Mouse (Mus musculus) inflammation-experienced regulatory T-cells (primary cell): ENCODE data around the gene Rps21. TPM values are rescaled to one million over a fixed set of nuclear protein-coding genes. Genes with fewer than 3 reads are reported as not detected.

Source experiments
- polyA plus RNA-seq, 2 experiments: library from polyadenylated mRNA; unstranded; fragments of 100-300 nt; shearing (Covaris generic); gene quantifications; one replicate each; pipeline ENCODE4 v1.2.1; 2017

The Rps21 gene
- 100 to 1,000 TPM; 526 to 537 TPM for polyA plus RNA-seq

GRCm38 (mm10) chr2:180257001-180257521, at the start of gene Rps21:
Gene Rps21 (plus strand): TSS chr2:180257377.

DNA sequence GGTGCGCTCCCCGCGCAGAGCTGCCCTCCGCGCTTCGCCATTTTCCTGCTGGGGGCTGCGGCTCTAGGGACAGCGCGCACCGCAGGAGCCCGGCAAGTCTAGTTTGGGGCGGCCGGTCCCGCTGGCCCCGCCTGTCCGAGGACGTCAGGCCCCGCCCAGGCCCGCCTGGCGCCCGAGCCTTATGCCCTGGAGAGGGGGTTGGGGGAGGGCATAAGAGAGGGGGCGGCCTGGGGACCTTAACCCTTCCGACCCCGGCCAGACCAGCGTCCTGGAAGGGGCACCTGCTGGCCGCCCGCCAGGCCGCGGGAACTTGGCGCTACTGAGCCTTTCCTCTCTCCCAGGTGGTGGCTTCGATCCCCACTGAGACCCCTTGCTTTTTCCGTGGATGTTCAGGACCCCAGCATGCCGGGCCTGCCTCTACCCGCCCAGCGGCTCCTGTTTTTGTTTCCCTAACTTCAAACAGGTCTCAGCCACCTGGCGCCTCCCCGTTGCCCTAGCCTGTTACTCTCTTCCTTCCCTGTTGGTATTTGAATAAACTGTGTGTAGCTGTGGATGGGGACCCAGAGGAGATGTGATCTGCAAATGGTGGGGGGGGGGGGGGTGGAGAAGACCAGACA, 31.3 kb upstream of the Rps21 start, which contains the start of gene Lama5:
Gene Lama5, minus strand, starts transcription at position 98 of the 617 bp plus-strand sequence.

DNA sequence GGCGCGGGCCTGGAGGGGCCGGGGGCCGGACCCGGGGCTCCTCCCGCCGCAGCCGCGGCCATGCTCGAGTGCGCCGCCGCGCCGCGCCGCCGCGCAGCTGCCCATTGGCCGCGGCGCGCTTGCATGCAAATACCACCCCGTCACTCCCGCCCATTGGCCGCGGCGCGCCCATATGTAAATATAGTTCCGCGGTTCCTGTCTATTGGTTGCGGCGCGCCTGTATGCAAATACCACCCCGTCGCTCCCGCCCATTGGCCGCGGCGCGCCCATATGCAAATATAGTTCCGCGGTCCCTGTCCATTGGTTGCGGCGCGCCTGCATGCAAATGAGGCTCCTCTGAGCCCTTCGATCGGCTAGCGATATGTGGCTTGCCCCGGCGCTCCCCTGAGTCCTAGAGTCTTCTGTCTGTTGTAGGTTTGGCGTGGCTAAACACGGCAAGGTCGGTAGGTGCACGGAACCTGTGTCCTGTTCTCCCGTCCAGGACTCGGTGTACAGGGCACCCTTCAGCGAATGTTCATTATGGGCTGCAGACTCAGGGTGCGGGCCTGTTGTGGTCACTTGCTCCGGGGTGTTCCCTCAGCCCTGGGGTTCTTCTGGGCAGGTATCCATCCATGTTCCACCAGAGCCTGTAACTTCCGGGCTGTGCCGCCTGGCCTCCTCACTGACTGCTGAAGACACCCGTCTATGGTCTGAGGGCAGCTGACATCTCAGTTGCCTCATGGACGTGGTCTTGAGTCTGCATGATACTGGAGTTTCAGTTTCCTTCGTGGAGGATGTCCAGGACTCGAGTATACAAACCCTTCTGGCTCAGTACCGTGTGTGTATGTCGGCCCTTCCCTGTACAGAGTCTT, 16.4 kb downstream of the Rps21 start, which contains the start of gene Cables2:
Gene Cables2, minus strand, starts transcription at position 103 of the 851 bp plus-strand sequence.

GRCm38 (mm10) chr2:180289440-180290108, 32.4 kb downstream of the Rps21 start, which contains the start of gene Rbbp8nl:
Gene Rbbp8nl (minus strand): TSS chr2:180289879.

Other genes starting within 250 kb of the Rps21 start
- 10 to 100 TPM; 11.5 to 18.1 TPM for gene Lsm14b, start 232.4 kb upstream of the Rps21 start, polyA plus RNA-seq
- 100 to 1,000 TPM; 386 to 439 TPM for gene Psma7, start 214.9 kb upstream of the Rps21 start, polyA plus RNA-seq
- 1 to 10 TPM; 3.6 to 3.8 TPM for gene Ss18l1, start 214.9 kb upstream of the Rps21 start, polyA plus RNA-seq
- gene Mtg2, start 186.8 kb upstream of the Rps21 start, polyA plus RNA-seq = 10 to 100 TPM; 42.4 to 53.2 TPM
- under 1 TPM in 1 of 2 experiments, not detected in 1; 0.82 TPM for gene Hrh3, start 152.9 kb upstream of the Rps21 start, polyA plus RNA-seq
- gene Osbpl2, start 138.1 kb upstream of the Rps21 start, polyA plus RNA-seq = 10 to 100 TPM; 50.1 to 51.8 TPM
- 100 to 1,000 TPM; 131 to 177 TPM for gene Adrm1, start 85.9 kb upstream of the Rps21 start, polyA plus RNA-seq
- under 1 TPM; 0.04 to 0.64 TPM for gene Lama5, start 31.5 kb upstream of the Rps21 start, polyA plus RNA-seq
- 10 to 100 TPM; 58.2 to 69.3 TPM for gene Cables2, start 16.1 kb downstream of the Rps21 start, polyA plus RNA-seq
- 1 to 10 TPM in 1 of 2 experiments, under 1 TPM in 1; 0.06 to 1.9 TPM for gene Rbbp8nl, start 32.5 kb downstream of the Rps21 start, polyA plus RNA-seq
- gene Gata5, start 77.3 kb downstream of the Rps21 start, polyA plus RNA-seq = under 1 TPM in 1 of 2 experiments, not detected in 1; 0.06 TPM
- gene Slco4a1, start 198.9 kb downstream of the Rps21 start, polyA plus RNA-seq = 1 to 10 TPM; 1.6 to 3.7 TPM
- under 1 TPM; 0.10 to 0.54 TPM for gene Ntsr1, start 242.6 kb downstream of the Rps21 start, polyA plus RNA-seq